Mouse (Mus musculus): ENCODE data around the gene Il21r. TPM values are rescaled to one million over a fixed set of nuclear protein-coding genes. Genes with fewer than 3 reads are reported as not detected.
A peak's percentile ranks its signal among the peaks of the same experiment; 100 is the strongest.

Gene Il21r
- total RNA-seq, 2 experiments from 2014 or later: 1.1 to 1.3 TPM

- DNase-seq (ENCODE audit: low spot score in 2 of 2): no peak
Observed at GRCm38 (mm10) chr7:125574832-125575231, 28.4 kb upstream of the Il21r start.

- no peak for DNase-seq (ENCODE audit: low spot score in 2 of 2)
Observed at GRCm38 (mm10) chr7:125575738-125576540, 27.3 kb upstream of the Il21r start.

GRCm38 (mm10) chr7:125576982-125577381, 26.2 kb upstream of the Il21r start:
- DNase-seq (ENCODE audit: low spot score in 2 of 2): peak in 1 of 2 experiments; percentile 19

GRCm38 (mm10) chr7:125577486-125578088, 25.6 kb upstream of the Il21r start:
- no peak for DNase-seq (ENCODE audit: low spot score in 2 of 2)

- DNase-seq (ENCODE audit: low spot score in 2 of 2): no peak
Observed at GRCm38 (mm10) chr7:125578106-125578505, 25.1 kb upstream of the Il21r start.

- no peak for DNase-seq (ENCODE audit: low spot score in 2 of 2)
Observed at GRCm38 (mm10) chr7:125579545-125580219, 23.5 kb upstream of the Il21r start.

GRCm38 (mm10) chr7:125580220-125580549, 23.0 kb upstream of the Il21r start:
- DNase-seq (ENCODE audit: low spot score in 2 of 2): no peak

- DNase-seq (ENCODE audit: low spot score in 2 of 2): peak in 1 of 2 experiments; percentile 26
Observed at GRCm38 (mm10) chr7:125580625-125581316, 22.5 kb upstream of the Il21r start.

- DNase-seq (ENCODE audit: low spot score in 2 of 2): peak; percentile 80 to 93
Observed at GRCm38 (mm10) chr7:125581317-125581672, 21.9 kb upstream of the Il21r start.

GRCm38 (mm10) chr7:125583325-125584004, 19.8 kb upstream of the Il21r start:
- DNase-seq (ENCODE audit: low spot score in 2 of 2): no peak

- no peak for DNase-seq (ENCODE audit: low spot score in 2 of 2)
Observed at GRCm38 (mm10) chr7:125584005-125584369, 19.2 kb upstream of the Il21r start.

- DNase-seq (ENCODE audit: low spot score in 2 of 2): no peak
Observed at GRCm38 (mm10) chr7:125586355-125586754, 16.9 kb upstream of the Il21r start.

GRCm38 (mm10) chr7:125588721-125589120, 14.5 kb upstream of the Il21r start:
- no peak for DNase-seq (ENCODE audit: low spot score in 2 of 2)

- no peak for DNase-seq (ENCODE audit: low spot score in 2 of 2)
Observed at GRCm38 (mm10) chr7:125589896-125590295, 13.3 kb upstream of the Il21r start.

GRCm38 (mm10) chr7:125593831-125594230, 9.4 kb upstream of the Il21r start:
- DNase-seq (ENCODE audit: low spot score in 2 of 2): no peak

GRCm38 (mm10) chr7:125596406-125596805, 6.8 kb upstream of the Il21r start:
- no peak for DNase-seq (ENCODE audit: low spot score in 2 of 2)

GRCm38 (mm10) chr7:125597083-125597482, 6.1 kb upstream of the Il21r start:
- no peak for DNase-seq (ENCODE audit: low spot score in 2 of 2)

GRCm38 (mm10) chr7:125597516-125598347, 5.5 kb upstream of the Il21r start:
- no peak for DNase-seq (ENCODE audit: low spot score in 2 of 2)

- DNase-seq (ENCODE audit: low spot score in 2 of 2): no peak
Observed at GRCm38 (mm10) chr7:125599373-125599973, 3.8 kb upstream of the Il21r start.

- DNase-seq (ENCODE audit: low spot score in 2 of 2): no peak
Observed at GRCm38 (mm10) chr7:125600136-125600535, 3.1 kb upstream of the Il21r start.

Data from layer of hippocampus, adult 18-20 months (tissue).